Mouse (Mus musculus): ENCODE results near the gene Ces4a.
A peak's percentile ranks its signal among the peaks of the same experiment; 100 is the strongest.
"Not testable (repeated sequence)": the region's sequence is repeated elsewhere in the genome, so short reads cannot be mapped to it uniquely, and the experiment has no call there.

Gene Ces4a

DNA sequence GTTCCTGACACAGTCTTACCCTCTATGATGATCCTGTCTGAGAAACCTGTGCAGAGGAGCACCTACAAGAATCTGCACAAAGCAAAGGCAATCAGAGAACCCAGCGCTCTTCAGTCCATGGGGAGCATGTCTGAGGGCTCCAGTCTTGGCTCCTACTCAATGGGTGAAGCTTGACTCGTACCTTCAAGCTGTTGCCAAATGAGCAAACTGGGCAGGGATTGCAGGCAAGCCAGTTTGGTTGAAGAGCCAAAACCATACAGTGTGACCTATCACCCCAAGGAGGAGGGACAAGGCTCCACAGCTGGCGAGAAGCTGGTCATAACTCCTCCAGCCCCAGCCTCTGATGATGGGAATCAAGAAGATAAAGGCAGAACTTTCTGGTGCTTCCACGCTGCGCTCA lies at the start of gene Ces4a:
Gene Ces4a, plus strand, starts transcription at position 292 of the 400 bp plus-strand sequence.
- no peak for ATAC-seq (ENCODE audit: low TSS enrichment)

DNA sequence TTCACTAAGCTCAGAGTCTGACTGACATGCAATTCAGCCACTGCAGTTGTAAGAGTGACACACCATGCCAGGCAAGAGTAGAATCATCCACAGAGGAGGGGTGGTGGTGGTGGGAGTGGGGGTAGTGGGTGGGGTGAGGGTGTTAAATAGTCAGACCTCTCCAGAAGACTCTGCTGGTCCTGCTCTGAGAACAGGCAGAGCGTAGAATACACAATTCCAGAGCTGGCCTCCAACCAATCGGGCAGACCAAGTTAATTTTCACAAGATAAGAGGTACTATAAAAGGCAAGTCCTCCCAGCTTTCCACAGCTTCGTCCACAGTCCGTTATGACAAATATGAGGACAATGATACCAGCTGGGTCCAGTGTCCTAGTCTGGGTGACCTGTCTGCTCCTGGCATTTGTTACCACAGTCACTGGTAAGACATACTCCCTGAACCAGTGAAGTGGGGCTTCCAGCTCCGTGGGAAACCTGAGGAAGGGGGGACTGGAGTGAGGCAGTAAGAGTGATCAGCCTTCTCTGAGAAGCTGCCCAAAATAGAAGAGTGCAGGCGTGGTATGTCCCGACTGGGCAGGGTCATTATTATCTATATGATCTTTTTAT lies 48.0 kb upstream of the Ces4a start, which contains the start of gene Ces3b:
Gene Ces3b, plus strand, starts transcription at position 305 of the 602 bp plus-strand sequence.
- ATAC-seq (ENCODE audit: low TSS enrichment): no peak

DNA sequence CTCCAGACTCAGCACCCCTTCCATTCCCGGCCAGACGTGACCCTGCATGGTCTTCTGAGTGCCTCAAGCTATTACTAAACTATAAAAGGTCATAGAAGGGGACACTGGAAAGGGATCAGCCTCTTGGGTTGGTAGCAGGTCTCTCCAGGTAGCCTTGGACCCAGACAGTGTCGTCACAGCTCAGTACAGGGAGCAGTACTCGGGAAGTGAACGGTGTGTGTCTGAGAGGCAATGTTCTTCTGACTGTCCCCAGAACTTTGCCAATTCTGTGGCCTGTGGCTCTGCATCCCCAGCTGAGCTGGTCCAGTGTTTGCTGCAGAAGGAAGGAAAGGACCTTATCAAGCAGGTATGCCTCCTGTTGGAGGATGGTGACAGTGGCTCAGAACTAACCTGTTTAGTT lies 43.4 kb upstream of the Ces4a start:
- ATAC-seq (ENCODE audit: low TSS enrichment): not testable (repeated sequence)

DNA sequence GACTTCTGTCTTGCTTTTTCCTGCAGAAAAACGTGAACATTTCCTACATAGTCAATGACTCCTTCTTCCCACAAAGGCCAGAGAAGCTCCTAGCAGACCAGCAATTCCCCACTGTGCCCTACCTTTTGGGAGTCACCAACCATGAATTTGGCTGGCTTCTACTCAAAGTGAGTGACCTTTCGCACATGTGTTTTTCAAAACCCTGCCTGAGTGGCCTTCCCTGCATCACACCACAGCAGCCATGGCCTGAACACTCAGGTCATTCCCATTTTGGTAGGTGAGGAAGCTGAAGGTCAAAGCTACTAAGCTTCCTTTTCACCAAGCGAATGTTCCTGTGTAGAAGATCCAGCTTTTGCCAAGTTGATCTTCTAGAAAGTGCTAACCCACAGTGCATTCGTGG lies 43.0 kb upstream of the Ces4a start:
- no peak for ATAC-seq (ENCODE audit: low TSS enrichment)

DNA sequence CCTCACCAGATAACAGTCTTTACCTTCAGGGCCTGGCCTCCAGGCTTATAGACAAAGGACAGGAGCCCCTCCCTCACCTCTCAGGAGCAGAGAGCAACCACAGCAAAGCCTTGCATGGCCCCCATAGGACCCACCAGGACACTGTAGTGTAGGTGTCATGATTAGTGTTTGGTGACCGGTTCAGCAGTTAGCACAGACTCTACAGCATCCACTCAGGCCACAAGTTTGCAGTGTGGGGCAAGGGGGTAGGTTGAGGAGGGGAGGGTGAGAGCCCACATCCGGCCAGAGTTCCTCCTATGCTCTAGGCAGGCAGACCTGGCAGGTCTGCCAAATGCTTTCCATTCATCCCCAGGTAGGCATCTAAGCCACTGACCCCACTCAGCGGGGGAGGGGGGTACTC lies 37.6 kb upstream of the Ces4a start:
- ATAC-seq (ENCODE audit: low TSS enrichment): no peak

DNA sequence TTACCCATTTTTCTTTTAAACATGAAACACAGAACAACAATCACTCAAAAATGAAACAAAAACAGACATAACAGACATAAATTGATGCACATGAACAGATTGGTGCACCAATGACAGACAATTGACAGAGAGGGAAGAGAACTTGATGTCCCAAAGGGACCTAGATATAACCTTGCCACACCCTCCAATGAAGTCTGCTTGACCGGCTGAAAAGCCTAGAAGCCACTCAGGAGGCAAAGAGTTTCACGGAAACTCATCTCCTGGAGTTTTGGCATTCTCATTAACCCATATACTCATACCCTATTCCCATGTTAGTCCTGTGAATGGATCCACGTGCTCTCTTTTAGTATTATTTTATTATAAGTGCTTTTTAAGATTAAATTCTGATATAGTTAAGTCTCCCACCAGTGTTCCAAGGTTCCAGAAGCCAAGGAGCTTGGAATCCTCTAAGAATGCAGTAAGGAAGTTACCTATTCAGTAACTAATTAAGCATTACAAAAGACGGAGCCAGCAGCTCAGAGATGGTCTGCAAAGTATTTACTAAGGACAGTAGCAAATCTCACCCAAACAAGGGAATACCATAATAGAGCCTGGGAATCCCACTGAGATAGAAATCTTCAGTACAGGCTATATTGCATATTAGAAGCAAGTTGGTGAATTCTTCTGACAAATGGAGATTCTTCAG lies 29.4 kb upstream of the Ces4a start:
- ATAC-seq (ENCODE audit: low TSS enrichment): not testable (repeated sequence)

DNA sequence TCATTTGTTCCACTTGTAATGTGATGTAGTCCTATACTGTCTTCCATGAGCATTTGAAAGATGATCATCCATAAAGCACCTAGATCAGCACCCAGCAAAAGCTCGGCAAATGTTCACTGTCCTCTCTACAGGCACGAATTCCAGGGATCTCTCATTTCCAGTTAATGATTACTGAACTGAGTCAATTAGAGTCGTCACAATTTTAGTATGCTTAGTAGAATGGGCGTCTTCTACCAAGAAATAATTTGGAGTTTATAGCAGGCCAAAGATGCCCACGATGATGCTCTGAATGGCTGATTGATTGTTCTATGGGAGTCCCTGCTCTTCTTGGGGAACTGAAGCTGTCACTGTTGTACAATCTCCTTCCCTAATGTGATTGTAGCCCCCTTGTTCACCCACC lies 27.9 kb upstream of the Ces4a start:
- not testable (repeated sequence) for ATAC-seq (ENCODE audit: low TSS enrichment)

DNA sequence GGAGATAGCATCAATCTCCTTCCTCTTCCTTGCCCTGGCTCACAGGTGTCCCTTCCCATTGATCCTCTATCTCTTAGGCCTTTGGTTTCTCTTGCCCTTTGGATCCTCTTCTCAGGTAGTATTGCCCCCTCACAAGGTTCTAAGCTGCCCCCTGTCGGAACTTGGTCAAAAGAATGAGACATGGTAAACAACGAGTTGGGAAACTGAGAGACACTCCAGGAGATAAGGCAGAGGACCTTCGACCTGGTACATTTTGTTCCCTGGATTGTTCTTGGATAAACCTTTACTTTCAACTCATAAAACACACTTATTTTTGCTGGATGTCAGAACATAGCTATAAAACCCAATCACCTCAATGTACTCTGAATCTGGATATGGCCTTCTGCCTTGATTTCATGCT lies 27.4 kb upstream of the Ces4a start:
- ATAC-seq (ENCODE audit: low TSS enrichment): no peak

DNA sequence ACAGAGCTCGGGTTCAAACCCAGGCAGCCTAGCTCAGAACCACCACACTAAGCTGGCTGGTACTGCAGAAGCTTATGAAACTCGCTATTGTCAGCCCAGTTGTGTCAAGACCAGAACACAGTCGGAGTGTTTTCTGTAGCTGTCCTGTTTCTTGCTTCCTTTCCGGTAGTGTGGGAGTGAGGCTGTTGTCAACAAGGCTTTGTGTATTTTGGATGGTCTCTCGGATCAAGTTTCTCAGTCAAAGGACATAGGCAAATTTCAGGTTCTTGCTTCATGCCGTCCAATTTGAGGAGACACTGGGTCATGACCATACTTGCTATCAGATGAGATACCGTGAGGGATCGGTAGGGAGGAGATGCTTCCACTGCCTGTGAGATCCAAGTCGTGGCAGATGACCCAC lies 1.7 kb upstream of the Ces4a start:
- ATAC-seq (ENCODE audit: low TSS enrichment): no peak

DNA sequence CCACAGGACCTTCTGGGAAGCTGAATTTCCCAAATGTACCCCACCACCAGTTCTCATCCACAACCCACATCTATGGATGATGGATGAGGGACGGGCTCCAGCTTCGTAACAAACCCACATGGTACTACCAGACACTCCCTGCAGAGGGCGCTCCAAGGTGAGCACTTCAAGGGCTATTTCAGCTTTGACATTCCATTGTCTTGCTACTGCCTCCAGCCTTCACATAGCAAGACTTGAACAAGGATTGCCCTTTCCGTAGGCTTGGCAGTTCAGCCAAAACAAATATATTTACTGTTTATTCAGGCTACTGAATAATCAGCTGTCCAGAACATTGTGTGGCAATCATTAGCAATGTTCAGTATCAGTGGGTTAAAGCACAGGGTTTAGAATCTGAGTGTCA lies 6.8 kb downstream of the Ces4a start:
- ATAC-seq (ENCODE audit: low TSS enrichment): 0 out of 2 replicates have a peak, but pooled peaks have one; percentile 44

DNA sequence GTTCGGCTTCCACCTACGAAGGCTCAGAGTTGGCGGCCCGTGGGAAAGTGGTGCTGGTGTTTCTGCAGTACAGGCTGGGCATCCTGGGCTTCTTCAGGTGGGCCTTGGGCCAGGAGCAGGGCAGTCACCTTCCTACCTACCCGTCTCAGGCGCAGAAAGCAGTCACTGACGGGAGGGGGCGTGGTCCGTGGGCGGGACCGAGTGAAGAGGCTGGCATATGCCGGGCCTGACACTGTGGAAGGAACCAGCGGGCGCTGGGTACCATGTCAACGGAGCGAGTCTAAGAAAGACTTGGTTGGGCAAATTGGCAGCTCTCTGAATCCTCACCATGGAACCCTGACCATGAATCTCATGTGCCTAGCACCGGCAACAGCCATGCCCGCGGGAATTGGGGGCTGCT lies 10.8 kb downstream of the Ces4a start:
- ATAC-seq (ENCODE audit: low TSS enrichment): no peak

DNA sequence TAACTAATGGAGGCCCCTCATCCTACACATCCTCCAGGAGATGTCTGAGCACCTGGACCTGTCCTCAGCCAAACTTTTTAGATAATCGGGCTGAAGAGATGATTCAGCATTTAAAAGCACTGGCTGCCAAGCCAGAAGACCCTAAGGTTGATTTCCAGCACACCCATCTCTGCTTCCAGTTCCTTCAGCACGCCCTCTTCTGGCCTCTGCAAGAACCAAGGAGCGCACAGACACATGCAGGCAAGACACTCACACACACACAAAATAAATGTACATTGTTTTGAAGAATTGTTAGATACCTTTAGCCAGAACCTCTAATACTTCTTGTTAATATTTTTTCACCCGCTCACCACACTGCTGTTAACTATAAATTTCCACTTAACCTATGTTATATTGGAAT lies 20.1 kb downstream of the Ces4a start:
- no peak for ATAC-seq (ENCODE audit: low TSS enrichment)

DNA sequence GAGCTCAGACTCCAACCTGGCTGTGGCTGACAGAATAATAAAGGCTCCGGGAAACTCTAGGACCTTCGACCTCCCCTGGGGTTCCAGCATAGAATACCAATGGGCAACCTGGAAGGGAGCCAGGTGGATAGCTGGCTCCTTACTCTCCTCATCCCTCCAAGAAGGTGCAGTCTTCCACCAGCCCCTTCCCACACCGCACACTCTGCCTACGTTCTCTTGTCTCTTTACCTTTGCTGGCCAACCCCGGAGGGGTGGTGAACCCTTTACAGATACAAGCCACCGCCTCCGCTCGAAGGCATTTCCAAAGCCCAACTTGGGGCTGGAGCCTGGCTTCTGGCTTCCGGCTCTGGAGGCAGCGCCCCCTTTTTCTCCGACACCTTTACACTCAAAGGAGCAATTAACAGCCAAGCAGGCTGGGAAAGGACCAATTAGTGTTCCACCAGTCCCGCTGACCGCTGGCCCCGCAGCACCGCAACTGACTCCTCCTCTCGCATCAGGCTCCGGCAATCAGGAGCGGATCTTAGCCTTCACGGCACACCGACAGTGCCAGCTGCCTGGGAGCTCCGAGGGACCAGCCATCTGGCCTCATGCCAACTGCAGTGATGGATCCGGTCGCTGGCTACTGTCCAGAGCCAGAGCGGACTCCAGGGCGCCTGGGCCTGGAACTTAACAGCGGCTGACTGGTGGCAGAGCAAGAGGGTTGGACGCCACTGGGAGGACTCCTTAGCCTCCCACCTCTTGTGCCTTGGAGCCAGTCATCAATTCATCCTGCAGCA lies 21.2 kb downstream of the Ces4a start:
- ATAC-seq (ENCODE audit: low TSS enrichment): peak; percentile 86

DNA sequence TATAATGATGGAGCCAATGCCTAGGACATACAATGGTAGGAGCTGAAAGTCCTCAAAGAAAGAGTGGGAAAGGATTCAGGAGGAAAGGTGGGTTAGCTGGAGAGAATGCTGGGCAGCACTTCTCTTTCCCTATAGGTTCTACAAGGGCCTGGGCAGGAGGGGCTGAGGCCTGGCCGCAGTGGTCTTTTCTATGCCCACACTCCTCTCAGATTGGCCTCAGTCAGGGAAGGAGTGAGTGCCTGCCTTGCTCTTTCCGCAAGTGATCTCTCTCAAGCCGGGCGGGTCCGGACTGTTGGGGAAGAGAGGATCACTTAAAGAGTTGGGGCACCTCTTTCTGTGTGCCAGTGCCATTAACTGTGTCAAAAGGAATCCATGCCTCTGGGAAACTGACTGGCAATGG lies 22.7 kb downstream of the Ces4a start:
- no peak for ATAC-seq (ENCODE audit: low TSS enrichment)

DNA sequence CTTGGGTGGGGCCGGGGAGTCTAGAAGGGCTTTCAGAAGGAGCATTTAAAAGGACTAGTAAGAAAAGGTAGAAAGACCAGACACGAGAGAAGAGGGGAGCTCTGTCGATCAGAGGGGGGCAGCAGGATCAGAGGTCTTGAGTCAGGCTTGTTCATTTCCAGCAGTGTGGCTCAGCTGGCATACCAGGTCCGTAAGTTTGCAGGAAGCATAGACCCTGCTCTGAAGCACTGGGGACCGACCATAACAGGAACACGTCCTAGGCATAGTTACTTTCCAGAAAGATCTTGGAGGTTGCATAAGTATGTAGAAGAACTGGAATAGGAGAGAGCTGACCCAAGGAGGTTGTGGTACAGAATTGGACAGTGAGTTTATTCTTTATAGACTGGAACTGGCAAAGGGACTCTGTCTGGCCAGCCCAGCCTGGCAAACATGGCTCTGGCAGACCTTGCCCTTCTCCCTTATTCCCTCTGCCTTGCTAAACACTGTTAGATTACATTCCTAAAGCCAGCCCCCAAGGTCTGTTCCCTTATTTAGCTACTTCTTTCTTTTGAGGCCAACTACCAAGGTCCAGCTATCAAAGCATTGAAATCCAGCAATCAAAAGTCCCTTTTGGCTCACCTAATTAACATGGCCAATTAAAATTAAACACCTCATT lies 23.6 kb downstream of the Ces4a start:
- ATAC-seq (ENCODE audit: low TSS enrichment): no peak

DNA sequence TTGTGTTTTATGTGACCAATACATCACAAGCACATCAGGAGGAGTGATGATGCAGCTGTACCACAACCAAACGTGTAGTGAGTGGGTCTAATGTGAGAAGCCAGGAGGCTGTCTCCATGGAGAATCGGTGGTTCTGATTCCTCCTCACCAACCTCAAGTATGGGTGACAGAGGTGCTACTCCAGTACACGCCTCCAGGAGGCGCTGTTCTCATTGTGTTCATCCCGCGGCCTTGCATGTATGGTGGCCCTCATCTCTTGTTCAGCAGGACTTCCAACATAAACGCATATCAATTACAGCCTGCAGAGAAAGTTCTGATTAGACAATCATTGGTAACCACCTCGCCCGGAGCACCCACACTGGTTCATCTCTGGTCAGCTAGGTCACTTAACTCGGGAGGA lies 26.0 kb downstream of the Ces4a start:
- ATAC-seq (ENCODE audit: low TSS enrichment): no peak

DNA sequence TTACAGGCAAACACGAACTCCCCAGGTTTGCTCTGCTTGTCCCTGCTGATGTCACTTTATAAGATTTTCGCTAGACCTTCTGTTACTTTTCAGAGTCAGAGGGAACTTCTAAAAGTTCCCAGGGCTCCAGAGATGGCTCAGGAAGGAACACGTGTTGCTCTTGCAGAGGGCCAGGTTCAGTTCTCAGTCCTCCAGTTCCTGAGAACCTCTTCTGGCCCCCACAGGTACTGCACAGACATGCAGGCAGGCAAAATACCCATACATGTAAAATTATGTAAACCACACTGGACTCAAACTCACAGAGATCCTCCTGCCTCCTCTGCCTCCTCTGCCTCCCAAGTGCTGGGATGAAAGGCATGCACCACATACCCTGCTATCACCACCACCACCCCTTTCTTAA lies 26.5 kb downstream of the Ces4a start:
- no peak for ATAC-seq (ENCODE audit: low TSS enrichment)

DNA sequence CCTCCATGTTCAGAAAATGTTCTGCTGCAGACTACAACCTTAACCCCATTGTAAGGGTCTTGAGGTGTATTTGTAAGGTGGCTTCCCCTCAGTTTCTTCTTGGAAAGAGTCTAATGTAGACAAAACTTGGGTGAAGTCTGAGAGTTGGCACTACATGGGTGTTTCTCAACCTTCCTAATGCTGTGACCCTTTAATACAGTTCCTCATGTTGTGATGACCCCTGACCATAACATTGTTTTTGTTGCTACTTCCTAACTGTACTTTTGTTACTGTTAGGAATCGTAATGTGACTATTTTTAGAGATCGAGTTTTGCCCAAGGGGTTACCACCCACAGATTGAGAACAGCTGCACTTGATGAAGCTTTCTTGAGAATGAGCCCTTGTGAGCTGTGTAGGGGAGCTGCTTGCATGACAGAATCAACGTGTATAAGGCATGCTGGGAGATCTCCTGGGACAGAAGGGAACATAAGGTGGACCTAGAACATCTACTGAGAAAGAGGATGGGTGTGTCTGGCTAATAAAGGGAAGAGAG lies 29.6 kb downstream of the Ces4a start:
- no peak for ATAC-seq (ENCODE audit: low TSS enrichment)

DNA sequence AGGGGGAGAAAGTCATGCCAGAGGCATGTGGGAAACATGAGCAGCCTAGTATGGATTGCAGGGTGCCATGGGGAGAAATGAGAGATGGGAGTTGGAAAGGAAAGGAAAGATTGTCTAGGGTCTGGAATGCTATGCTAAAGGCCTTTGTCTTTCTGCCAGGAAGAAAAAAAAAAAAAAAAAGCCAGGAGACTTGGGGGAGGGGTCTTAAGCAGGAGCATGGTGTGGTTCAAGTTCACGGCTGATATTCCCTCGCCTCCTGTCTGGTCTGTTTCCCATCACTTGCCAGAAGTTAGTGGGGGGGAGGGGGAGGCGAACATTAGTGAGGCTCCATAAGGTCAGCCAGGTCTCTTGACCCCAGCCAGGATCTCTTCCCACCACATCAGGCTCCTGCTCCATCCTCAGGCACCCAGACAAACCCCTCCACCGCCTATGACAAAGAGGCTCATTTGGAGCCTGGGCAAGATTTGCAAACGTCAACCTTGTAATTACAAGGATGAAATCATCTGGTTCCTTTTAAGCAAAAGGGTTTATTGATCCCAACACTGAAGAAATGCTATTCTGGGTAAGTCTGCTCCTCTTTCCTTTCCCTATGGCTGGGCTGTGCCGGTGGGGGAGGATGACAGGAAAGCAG lies 32.8 kb downstream of the Ces4a start:
- no peak for ATAC-seq (ENCODE audit: low TSS enrichment)

DNA sequence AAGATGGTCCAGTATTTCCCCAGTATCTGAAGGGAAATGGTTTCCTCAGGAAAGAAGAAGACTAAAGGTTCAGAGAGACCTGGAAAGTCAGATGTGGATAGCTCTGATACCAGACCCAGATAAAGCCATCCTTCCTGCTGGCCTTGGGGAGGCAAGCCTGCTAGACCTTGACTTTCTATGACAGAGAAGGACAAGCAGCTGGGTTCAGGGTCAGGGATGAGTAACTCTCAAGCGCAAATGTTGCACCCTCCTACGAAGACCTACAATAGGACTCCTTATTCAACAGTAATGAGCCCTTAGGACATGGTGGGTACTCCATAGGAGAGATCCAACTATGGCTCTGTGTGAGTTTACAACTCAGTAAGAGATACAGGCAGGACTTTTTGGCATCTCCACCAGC lies 33.6 kb downstream of the Ces4a start:
- no peak for ATAC-seq (ENCODE audit: low TSS enrichment)

DNA sequence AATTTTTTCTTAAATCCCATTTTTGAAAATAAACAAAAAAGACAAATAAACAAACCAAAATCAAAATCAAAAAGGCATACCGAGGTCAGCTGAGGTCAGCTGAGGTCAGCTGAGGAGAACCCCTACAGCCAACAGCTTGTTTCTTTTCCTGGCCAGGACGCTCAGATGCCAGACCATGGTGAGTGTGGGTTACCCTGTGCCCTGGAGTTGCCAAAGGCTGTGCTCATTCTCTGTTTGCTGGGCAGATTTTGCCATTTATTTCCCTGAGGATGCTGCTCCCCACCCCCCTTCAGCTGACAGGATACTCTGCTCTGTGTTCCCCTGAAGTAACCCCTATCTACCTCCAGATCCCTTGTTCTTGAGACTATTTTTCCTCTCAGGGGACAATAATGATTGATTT lies 35.5 kb downstream of the Ces4a start:
- no peak for ATAC-seq (ENCODE audit: low TSS enrichment)

DNA sequence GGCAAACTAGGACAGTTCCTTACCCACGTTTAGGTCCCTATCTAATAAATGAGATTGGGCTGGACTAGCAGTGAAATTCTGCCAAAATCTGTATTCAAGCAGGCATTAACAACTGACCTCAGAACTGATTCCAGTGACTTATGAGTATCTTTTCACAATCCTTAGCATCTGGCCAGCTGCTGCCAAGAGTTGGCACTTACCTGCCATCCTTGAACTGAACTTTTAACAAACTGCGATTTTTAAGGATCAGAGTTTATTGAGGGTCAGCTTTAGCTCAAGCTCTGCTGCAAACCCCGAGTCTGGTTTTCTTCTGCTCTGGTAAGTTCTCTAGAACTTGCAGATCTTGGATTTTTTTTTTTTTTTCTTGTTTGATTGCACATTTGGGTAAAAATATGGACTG lies 38.0 kb downstream of the Ces4a start:
- ATAC-seq (ENCODE audit: low TSS enrichment): no peak

Measured in frontal cortex, adult (tissue).